Mouse (Mus musculus) liver (tissue): ENCODE measurements at regions not wholly inside any gene's neighbourhood (a gene's known extent, or its start where the extent isn't known, plus 50 kb on each side); places are given as distances from the start of the nearest gene placed in this dataset.

ENCODE experiments used
- DNase-seq: peaks from one replicate; pipeline ENCODE4 v3.0.0-alpha.2; 2020; ENCODE audit warnings: mixed read lengths

GRCm38 (mm10) chr4:142539200-142539750, 300.1 kb upstream of the Kazn start:
- DNase-seq = no peak

DNA sequence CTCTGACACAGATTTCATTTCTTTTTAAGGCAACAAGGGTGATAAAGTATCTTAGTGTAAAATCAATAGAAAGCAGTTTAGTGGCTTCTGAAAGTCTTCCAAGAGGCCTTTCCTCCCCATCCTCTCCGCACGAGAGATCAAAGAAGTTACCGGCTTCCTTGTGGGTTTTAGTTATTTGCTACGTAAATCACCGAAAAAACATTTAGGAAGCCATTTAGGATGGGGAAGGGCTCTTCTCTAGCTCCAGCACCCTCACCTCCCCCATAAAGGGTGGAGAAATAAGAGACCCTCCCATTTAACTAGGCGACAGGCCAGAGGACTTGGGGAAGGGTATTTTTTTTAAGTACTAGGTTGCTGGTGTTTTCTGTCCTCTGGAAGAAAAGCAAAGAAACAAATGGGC, 287.9 kb upstream of the Kazn start:
- DNase-seq = no peak

- DNase-seq = no peak
Observed at GRCm38 (mm10) chr4:142517478-142518455, 278.6 kb upstream of the Kazn start.

GRCm38 (mm10) chr4:142514751-142515150, 275.6 kb upstream of the Kazn start:
- no peak for DNase-seq

DNA sequence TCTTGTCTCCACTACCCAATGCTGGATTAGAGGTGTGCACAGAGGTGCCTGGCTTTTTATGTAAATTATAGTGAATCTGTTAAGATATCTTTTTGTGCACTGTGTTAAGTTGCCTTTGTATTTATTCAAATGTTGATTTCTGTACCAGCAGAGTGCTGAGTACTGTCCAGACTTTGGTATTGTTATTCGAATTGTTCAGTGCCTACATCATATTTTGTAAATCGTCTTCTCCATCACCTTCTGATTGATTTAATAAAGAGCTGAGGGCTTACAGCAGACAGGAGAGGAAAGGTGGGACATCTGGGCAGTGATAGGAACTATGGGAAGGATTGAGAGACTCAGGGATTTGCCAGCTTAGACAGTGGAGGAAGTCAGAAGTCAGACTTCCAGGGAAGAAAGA, 270.2 kb upstream of the Kazn start:
- no peak for DNase-seq

DNA sequence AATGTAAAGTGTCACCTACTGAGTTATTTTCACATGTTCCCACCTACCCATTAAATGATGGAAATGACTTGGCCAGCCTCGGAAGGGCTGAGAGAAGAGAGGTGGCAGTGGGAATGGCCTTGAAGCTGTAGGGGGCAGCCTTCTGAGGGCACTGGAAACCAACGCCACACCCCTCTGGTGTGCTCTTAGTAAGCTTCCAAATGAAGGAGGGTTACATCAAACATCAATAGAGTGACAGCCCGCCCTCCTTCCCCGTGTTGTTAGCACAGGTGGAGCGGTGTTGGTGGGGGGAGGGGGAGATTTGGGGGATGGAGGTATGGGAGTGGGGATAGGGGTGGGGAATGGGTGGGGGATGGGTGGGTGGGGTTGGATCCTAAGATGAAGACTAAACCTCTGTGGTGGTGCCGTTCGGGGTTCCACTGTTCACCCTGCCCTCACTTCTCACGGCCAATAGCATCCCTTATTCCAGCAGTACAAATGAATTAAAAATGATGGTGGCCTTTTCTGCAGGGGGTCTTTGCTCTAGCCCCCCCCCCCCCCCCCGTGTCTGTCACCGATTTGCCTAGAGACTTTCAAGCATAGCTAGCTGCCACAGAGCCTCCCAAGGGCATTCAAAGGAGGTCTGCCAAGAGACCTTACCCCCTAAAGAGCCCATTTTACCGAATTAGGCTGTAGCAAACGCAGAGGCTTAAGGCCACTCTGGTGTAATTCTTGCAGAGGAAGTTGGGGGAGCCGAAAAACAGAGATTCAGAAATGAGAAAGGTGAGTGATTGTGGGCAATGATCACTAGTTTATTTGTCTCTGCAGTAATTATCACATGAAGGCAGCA, 267.4 kb upstream of the Kazn start:
- no peak for DNase-seq

DNA sequence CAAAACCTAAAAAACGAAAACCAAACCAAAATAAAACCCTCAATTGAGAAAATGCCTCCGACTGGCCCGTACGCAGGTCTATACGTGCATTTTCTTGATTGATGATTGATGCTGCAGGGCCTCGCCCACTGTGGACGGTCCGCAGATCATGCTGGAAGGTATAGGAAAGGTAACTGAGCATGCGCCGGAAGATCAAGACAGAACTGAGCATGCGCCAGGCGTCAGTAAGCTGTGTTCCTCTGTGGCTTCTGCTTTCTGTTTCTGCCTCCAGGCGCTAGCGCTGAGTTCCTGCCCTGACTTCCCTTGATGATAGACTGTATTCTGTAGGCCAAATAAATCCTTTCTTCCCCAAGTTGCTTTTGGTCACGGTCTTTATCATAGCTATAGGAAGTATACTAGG, 264.6 kb upstream of the Kazn start:
- DNase-seq = no peak

GRCm38 (mm10) chr4:142501177-142501576, 262.0 kb upstream of the Kazn start:
- no peak for DNase-seq

- no peak for DNase-seq
Observed at GRCm38 (mm10) chr4:142500541-142500940, 261.3 kb upstream of the Kazn start.

- no peak for DNase-seq
Observed at GRCm38 (mm10) chr4:142496605-142497004, 257.4 kb upstream of the Kazn start.

DNA sequence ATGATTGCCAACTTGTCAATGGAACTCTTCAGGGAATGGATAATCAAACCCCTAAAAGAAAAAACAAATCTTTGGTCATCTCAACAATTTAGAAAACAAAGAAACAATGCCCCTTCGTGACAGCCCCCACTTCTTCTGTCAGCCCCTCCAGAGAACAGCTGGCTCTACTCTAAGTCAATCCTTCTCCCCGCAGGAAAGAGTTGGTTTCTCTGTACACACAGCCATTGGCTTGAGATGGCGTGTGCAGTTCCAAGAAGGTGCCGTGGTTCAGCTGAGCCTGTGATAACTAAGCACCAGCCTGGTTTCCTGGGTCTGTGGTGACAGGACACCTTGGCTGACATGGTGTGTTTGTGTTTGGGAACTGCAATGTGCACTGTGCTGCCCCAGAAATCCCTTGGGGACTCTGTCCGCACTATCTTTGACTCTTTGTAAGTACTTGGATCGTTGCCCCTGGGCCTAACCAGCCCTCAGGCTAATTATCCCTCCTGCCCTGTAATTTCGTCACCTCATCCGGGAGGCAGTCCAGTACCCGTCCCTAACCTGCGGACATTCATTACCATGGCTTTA, 253.8 kb upstream of the Kazn start:
- DNase-seq = no peak

DNA sequence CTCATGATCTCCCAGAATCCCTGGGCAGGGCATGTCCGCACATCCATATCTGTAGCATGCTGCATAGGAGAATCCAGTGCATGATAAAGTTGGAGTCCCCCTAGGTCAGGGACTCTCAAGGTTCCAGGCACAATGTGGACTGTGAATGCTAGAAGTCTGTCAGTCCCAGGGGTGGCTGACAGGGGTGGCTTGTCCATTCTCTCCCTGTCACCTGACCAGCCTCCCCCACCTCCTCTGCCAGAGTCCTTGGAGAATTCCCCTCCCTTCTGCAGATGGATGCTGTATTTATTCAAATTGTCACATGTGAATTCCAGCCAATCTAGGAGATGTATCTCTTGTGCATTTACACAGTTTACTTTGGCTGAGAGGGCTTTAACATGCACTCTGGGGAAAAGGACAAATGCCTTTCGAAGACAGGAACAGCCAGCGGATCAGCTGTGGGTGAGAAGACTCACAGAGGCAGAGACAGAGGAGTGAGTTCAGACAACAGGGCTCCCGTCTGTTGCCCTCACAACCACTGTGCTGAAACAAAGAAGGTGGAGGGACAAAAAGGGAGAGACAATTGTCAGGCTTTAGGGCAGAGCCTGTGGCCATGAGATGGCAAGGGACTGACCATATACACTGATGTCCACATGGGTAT, 246.7 kb upstream of the Kazn start:
- no peak for DNase-seq

DNA sequence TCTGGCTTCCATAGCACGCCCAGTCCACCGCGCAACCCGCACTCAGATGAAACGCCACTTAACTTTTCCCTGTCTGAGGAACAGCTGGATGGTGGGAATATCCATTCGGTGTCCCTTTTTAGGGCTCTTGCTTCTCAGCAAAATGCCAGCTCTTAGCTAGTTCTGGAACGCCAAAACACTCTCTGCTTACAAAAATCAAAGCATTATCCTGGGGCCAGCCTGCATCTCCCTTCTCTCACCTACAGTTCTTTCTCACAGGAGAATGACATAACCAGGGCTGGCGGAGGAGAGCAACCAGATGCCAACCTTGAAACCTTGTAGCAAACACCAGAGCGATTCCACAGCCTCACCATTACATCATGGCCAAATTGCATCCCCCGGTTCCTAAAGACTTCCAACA, 236.4 kb upstream of the Kazn start:
- DNase-seq = no peak

GRCm38 (mm10) chr4:142474626-142475025, 235.4 kb upstream of the Kazn start:
- no peak for DNase-seq

GRCm38 (mm10) chr4:142474018-142474417, 234.8 kb upstream of the Kazn start:
- no peak for DNase-seq

DNA sequence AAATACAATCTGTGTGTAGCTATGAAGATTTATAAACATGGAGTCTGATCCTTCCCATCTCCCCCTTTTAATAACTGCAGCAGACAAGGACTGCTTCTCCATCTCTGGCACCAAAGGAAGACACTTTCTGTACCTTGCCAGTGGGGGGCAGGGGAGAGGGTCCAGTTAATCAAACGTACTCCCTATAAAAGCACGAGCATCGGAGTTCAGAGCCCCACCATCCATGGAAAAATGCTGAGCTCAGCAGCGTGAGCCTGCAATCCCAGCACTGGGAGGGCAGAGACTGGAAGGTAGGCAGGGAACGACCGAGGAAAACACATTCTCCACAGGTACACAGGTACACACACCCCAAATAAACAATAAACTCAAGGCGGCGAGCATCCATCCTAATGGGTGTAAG, 234.1 kb upstream of the Kazn start:
- DNase-seq = no peak

DNA sequence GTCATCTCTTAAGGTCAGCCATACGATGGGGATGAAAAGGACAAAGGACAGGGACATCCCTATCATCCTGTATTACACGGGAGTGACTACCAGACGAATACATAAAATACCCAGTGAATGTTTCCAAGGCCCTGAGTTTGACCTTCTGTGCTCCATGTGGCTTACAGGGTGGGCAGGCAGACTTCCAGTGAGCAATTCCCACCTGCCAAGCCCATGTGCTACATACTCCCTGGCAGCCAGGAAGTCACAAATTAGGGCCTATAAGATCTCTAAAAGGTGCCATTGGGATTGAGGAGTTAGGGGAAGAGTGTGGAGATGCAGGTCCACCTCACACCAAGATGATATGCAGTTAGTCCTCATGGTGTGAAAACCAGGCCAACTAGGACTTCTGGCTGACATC, 233.1 kb upstream of the Kazn start:
- no peak for DNase-seq

- DNase-seq = no peak
Observed at GRCm38 (mm10) chr4:142470784-142471183, 231.6 kb upstream of the Kazn start.

DNA sequence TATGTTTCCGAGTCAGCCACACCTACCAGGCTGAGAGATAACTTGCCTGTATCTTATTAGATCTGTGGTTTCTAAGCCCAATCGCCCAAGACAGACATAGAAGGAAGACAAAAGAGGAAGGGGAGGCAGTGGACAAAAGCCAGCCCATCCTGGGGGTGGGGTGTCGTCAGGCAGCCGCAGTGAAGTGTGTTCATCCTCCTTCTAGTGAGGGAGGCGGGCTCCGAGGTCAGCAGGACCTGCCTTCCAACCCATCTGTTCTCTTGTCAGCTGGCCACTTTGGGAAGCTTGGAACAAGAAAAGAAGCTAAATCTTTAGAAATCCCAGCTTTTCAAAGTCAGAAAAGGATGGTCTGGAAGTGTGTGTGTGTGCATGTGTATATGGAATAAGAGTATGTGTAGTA, 228.7 kb upstream of the Kazn start:
- no peak for DNase-seq

DNA sequence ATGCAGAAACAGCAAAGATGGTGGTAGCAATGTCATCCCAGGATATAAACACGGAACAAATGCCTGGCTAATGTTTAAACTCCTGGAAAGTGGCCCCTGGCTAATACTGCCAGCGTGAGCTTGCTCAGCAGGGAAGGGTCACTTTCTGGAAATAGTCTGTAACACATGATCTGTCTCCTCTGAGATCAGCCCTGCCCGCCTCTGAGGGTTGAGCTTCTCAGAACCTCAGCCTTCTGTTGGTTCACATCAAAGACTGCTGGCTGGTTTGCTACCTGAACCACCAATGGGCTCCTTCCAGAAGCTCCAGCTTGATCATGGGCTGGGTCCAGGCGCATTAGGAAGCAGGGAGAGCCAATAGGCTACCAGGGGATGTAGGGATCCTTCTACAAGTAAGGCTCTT, 226.0 kb upstream of the Kazn start:
- no peak for DNase-seq

GRCm38 (mm10) chr4:142464066-142464465, 224.9 kb upstream of the Kazn start:
- DNase-seq = no peak

DNA sequence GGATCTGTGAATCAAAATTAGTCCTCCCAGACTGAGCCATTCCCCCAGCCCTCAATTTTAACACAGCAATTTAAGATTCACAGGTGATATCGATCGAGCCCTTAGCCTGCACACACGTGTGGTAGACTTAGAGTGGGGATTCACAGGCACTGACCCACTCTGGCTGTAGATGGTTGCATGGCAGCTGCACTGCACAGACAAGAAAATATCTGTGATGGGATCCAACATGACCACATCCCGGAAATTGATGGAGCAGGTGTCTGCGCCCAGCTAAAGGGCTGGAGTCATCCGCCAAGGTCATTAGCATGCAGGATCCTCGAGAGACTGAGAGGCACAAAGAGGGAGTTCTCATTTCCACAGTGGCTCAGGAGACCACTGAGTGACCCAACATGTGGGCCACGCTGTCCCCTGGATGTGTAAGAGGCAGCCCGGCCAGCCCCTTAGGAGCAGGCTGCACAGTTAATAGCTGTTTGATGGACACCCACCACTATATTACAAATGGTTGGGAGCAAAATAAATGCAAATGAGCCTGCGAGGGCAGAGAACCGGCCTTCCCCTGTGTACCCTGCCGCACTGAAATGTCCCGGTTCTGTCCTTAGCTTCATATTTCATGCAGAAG, 221.4 kb upstream of the Kazn start:
- DNase-seq = no peak
